Mouse (Mus musculus): ENCODE measurements around the gene Shoc2.

GRCm38 (mm10) chr19:54041029-54041367 is 96.9 kb downstream of the Shoc2 start:
- TF ChIP-seq GATA1 (IDR thresholded peaks at IDR 0.05; ENCODE audit: low read length): no peak
- no peak for TF ChIP-seq TAL1 (IDR thresholded peaks at IDR 0.05; ENCODE audit: low read length)

All from erythroblast, embryonic 14.5 days (primary cell).